Mouse (Mus musculus) kidney, postnatal 0 days (tissue): ENCODE results near the gene Txnrd2. TPM values are rescaled to one million over a fixed set of nuclear protein-coding genes. Genes with fewer than 3 reads are reported as not detected.

Source experiments
- ATAC-seq: fragments of 200-750 bp; cut with Nextera tagmentation; replicated peaks from 2 replicates; pipeline ENCODE4 v1.8.0; 2017; ENCODE audit warnings: low read depth, moderate number of reproducible peaks, moderate TSS enrichment, moderate library complexity; ENCODE audit not compliant: low FRiP score
- DNase-seq: peaks from one replicate; pipeline ENCODE4 v3.0.0-alpha.2; 2016; ENCODE audit warnings: low spot score
- H3K27ac ChIP-seq: fragments of 300-500 bp; sonication (generic); 2 replicates; pipeline ENCODE4 v1.5.1; 2014; ENCODE audit warnings: mild to moderate bottlenecking
- H3K27me3 ChIP-seq: fragments of 300-500 bp; sonication (generic); 2 replicates; pipeline ENCODE4 v1.6.1; 2014; ENCODE audit warnings: low read length, mixed read lengths; ENCODE audit not compliant: insufficient read depth
- H3K36me3 ChIP-seq: fragments of 300-500 bp; sonication (generic); 2 replicates; pipeline ENCODE4 v1.6.1; 2014; ENCODE audit warnings: low read length, mixed read lengths; ENCODE audit not compliant: insufficient read depth
- H3K4me1 ChIP-seq: fragments of 300-500 bp; sonication (generic); replicated peaks from 2 replicates; pipeline ENCODE4 v1.6.1; 2014; ENCODE audit warnings: antibody characterized with exemption, low read length, mixed read lengths; ENCODE audit not compliant: insufficient read depth
- H3K4me2 ChIP-seq: fragments of 300-500 bp; sonication (generic); 2 replicates; pipeline ENCODE4 v1.6.1; 2014; ENCODE audit warnings: mild to moderate bottlenecking, low read length, moderate library complexity, mixed read lengths
- H3K4me3 ChIP-seq: fragments of 300-500 bp; sonication (generic); replicated peaks from 2 replicates; pipeline ENCODE4 v1.5.1; 2014; ENCODE audit warnings: low read depth, low read length
- H3K9ac ChIP-seq: fragments of 300-500 bp; sonication (generic); 2 replicates; pipeline ENCODE4 v1.6.1; 2014; ENCODE audit warnings: low read depth, low read length
- H3K9me3 ChIP-seq: fragments of 300-500 bp; sonication (generic); replicated peaks from 2 replicates; pipeline ENCODE4 v1.6.1; 2016; ENCODE audit warnings: low read length, inconsistent platforms, mixed read lengths
- CTCF ChIP-seq: IDR thresholded peaks from 2 replicates; pipeline ENCODE4 v1.5.1; 2016; ENCODE audit warnings: antibody characterized with exemption, low read depth, mild to moderate bottlenecking, moderate library complexity
- WGBS: fragments of 180-500 bp; shearing (Covaris S2); extraction: QIAGEN DNeasy Blood & Tissue Kit; methylation state at CpG from one replicate; pipeline ENCODE4 v1.1.7; 2014; 5-methylcytosine and 5-hydroxymethylcytosine counted together
- polyA plus RNA-seq: library from polyadenylated mRNA; unstranded; fragments of >200 nt; fragmentation: Nextera tagmentation; extraction: Ambion mirVana; gene quantifications from 2 replicates; pipeline ENCODE4 v1.2.1, GENCODE M21; 2015

Txnrd2 gene
- polyA plus RNA-seq, 1 experiment from 2014 or later = 30.6 TPM

DNA sequence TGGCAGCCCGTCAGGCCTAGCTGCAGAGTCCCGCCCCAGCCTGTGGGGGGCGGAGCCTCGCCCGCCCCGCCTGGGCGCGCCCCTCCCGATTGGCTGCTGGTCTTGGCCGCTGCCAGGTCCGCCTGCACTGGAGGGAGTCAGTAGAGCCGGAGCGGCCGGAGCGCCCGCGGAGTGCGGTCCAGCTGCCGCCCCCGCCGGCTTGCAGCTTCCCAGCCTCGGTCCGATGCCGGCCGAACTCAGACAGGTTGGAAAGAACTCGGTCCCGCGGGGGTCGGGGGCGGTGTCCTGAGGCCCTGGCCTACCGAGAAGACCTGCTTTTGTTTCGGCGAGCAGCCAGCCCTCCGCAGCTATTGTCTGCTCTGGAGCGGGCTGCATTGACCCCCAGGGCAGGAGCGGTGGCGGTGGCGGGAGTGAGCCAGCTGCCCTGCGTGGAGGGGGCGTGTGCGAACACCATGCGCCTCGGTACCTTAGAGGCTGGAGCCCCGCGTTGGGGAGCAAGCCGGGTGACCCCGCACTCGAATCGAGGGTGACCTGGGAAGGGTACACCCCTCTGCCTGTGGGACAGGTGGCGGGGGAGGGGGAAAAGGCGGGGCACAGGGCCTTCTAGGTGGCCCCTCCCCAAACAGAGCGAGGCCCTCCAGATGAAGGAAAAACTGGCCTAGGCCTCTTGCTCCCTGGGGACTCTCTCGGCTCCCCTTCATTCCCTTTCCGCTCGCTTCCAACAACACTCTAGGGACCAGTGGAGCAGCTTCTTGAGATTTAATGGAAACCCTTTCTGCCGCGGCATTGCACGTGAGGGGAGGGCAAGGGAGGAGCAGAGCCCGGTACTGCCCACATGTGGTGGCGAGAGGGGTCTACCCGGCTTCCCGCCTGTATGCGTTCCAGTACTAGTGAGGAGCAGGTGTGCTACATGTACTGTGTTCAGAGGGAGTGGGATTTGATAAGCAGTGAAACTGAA, 33.4 kb upstream of the Txnrd2 start:
- H3K9me3 ChIP-seq = no peaks in the 10 kb centered on the region
- H3K4me1 ChIP-seq = peaks cover 32% of the 10 kb centered on the region
- peak; percentile 71 for TF ChIP-seq CTCF
- H3K9ac ChIP-seq = peak overlapping the region; percentile 80
- peak overlapping the region; percentile 100 for H3K4me2 ChIP-seq
- ATAC-seq (peak; percentile 82), DNase-seq (peak; percentile 91)
- under 1% methylated on average over 60 of the region's 63 CpGs for WGBS
- H3K4me3 ChIP-seq = peak overlapping the region; percentile 67
- H3K36me3 ChIP-seq = peaks cover 11% of the 10 kb centered on the region; the same call in 1 of the 2 replicates
- H3K27me3 ChIP-seq = no peaks in the 10 kb centered on the region
- H3K27ac ChIP-seq = peak overlapping the region; percentile 77

DNA sequence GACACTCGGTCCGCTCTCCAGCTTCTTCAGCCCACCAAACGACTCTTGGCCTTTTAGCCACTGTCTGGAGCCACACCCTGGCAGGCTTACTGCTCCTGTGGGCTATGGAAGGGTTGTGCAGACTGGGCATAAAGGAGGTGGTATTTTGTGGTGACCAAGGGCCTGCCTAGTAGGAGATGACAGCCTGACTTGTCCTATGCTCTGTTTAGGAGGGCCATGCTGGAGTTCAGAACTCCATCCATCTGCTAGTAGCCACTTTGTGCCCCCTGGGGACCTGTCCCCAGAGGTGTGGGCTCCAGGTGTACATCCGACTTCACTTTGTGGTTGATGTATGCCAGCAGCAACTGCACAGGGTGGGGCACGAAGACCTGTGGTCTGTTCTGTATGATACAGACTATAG, 32.6 kb upstream of the Txnrd2 start:
- Histone ChIP-seq H3K9me3 (no peaks in the 10 kb centered on the region), H3K4me3 (peak overlapping the region; percentile 67), H3K9ac (peak overlapping the region; percentile 80), H3K27me3 (no peaks in the 10 kb centered on the region), H3K36me3 (peaks cover 20% of the 10 kb centered on the region; the same call in 1 of the 2 replicates), H3K4me1 (peaks cover 30% of the 10 kb centered on the region), H3K27ac (0 out of 2 replicates have a peak overlapping the region, but pooled peaks have one; percentile 77), H3K4me2 (peak overlapping the region; percentile 100)
- no peak for TF ChIP-seq CTCF
- DNase-seq = no peak
- no peak for ATAC-seq
- WGBS = 61% methylated on average over 5 of the region's 5 CpGs

DNA sequence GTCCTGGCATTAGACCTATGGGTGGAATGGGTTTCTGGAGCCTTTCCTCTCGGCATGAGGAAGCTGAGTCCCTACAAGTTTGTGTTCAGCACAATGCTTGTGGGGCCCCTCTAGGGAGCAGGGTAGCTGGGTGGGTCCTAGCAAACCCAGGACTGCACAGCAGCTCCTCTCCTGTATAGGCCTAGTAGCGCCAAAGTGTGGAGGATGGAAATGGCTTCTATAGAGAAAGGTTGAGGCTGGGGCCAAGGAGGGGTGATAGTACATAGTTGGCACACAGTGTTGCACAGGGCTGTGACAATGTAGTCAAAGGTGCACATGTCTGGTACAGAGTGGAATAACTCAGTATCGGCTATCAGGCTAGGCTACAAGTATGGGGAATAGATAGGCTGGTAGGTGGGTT, 32.1 kb upstream of the Txnrd2 start:
- Histone ChIP-seq H3K36me3 (peaks cover 24% of the 10 kb centered on the region; the same call in 1 of the 2 replicates), H3K27ac (no peak overlapping the region), H3K27me3 (no peaks in the 10 kb centered on the region), H3K4me2 (no peak overlapping the region), H3K4me3 (no peak overlapping the region), H3K4me1 (peaks cover 25% of the 10 kb centered on the region), H3K9ac (no peak overlapping the region), H3K9me3 (no peaks in the 10 kb centered on the region)
- no peak for TF ChIP-seq CTCF
- DNase-seq (no peak), ATAC-seq (no peak)
- 88% methylated on average over 3 of the region's 3 CpGs for WGBS

DNA sequence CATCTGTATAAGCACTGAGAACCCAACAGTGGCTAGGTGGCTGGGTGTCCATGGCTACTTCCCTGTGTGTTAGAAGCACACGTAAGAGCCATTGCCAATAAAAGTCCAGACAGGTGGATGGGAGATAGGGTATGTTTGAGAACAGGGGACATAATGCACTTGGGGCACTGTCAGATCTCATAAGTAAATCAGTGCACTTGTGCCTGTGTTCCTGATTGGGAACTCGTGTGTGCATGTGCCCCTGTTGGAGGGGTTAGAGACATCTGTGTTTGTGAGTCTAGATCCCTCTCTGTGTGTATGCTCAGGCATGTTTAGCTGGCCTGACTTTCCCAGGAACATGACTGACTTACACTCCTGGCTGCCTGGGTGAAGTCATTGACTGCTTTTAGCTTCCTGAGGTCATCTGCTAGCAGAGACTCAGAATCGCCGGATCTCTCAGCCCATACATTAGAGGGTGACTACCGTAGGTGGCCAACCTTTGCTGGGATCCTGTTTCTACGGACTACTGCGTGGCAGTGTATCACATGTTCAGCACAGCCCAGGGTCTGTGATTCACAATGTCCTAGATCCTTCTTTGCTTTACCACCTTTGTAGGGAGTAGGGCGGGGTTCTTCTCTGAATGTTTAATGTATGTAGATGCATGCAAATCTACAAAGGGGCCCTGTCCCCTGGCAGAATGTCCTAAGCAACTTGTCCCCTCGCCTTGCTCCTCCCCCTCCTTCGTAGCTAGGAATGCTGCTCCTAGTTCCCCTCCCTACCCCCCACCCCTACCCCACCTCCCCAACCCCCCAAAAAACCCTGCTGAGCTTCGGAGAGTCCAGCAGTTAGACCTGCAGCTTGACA, 31.2 kb upstream of the Txnrd2 start:
- Histone ChIP-seq H3K9ac (no peak overlapping the region), H3K27ac (peak overlapping the region; percentile 66), H3K9me3 (no peaks in the 10 kb centered on the region), H3K4me2 (peak overlapping the region; percentile 15; the same call in 1 of the 2 replicates), H3K4me3 (no peak overlapping the region), H3K27me3 (no peaks in the 10 kb centered on the region), H3K36me3 (peaks cover 29% of the 10 kb centered on the region), H3K4me1 (peaks cover 23% of the 10 kb centered on the region)
- TF ChIP-seq CTCF = no peak
- DNase-seq (no peak), ATAC-seq (no peak)
- WGBS = 42% methylated on average over 11 of the region's 11 CpGs

DNA sequence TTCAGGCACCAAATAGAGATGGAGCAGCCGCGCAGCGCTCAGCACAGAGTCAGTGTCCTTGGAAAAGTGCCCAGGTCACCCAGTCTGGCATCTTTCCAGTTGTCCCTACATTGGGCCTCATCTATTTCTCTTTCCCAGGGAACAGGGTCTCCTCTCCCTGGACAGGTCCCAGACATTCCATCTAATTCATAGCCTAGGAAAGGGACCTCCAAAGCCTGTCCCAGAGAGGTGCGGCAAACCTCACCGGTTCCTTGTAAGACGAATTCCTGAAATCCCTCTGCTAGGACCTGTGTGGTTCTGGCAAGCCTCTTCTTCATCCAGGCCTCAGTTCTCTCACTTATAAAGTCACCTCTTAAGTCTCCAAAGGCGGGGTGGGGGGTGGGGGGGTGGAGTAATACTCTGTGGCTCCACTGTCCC, 30.6 kb upstream of the Txnrd2 start:
- H3K9ac ChIP-seq = no peak overlapping the region
- H3K4me1 ChIP-seq = peaks cover 23% of the 10 kb centered on the region
- no peak overlapping the region for H3K4me3 ChIP-seq
- no peaks in the 10 kb centered on the region for H3K9me3 ChIP-seq
- WGBS = 40% methylated on average over 6 of the region's 7 CpGs
- H3K36me3 ChIP-seq = peaks cover 32% of the 10 kb centered on the region
- DNase-seq = no peak
- no peak for TF ChIP-seq CTCF
- ATAC-seq = no peak
- no peak overlapping the region for H3K4me2 ChIP-seq
- H3K27ac ChIP-seq = peak overlapping the region; percentile 32
- no peaks in the 10 kb centered on the region for H3K27me3 ChIP-seq

DNA sequence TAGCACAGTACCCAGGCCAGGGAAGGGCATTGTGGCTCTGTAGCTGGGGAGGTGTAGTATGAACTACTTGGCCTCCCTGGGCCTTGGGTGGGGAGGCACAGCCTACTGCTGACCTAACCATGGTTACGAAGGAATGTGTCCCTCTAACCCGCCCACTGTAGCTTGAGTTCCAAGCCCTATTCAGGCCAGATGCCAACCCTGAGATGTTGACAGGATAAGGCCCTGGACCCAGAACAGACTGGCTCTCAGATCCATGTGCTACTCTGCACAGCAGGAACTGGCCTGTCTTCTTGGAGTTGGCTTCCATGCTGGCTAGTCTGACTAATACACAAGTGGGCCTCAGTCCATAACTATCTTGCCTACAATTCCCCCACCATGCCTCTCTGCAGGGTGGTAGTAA, 30.0 kb upstream of the Txnrd2 start:
- no peaks in the 10 kb centered on the region for H3K27me3 ChIP-seq
- peaks cover 27% of the 10 kb centered on the region for H3K4me1 ChIP-seq
- TF ChIP-seq CTCF = no peak
- ATAC-seq (peak; percentile 21; the same call in 1 of the 2 replicates), DNase-seq (no peak)
- H3K4me3 ChIP-seq = no peak overlapping the region
- peak overlapping the region; percentile 32 for H3K27ac ChIP-seq
- no peak overlapping the region for H3K9ac ChIP-seq
- no peaks in the 10 kb centered on the region for H3K9me3 ChIP-seq
- no peak overlapping the region for H3K4me2 ChIP-seq
- 70% methylated on average over 2 of the region's 2 CpGs for WGBS
- peaks cover 32% of the 10 kb centered on the region for H3K36me3 ChIP-seq
